Mouse (Mus musculus) liver (tissue): Measurements from ENCODE around the gene Plxna1.

ENCODE experiments used
- DNase-seq: peaks from one replicate; pipeline ENCODE4 v3.0.0-alpha.2; 2020; ENCODE audit warnings: mixed read lengths

Gene Plxna1

DNA sequence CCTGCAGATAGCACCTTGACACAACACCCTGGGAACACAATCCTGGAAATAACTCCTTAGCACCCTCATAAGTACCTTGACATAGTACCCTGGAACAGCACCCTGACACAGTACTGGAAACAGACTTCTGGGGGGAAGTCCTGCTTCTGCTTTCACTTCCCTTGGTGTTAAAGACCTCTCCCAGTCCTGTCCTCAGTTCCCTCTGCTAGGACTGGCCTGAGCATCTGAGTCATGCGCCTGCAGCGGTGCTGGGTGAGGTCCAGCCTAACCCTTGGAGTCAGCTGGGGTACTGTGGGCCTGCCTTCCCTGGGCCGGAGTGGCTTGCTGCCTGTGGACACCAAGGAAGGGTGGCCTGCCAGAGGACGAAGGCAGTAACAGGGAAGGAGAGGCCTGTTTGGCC is 81.9 kb downstream of the Plxna1 start:
- no peak for DNase-seq

- DNase-seq, result no peak
Measured at GRCm38 (mm10) chr6:89271731-89272475, 90.5 kb downstream of the Plxna1 start.

- no peak for DNase-seq
Measured at GRCm38 (mm10) chr6:89267181-89267580, 95.2 kb downstream of the Plxna1 start.
